Mouse (Mus musculus): Measurements from ENCODE around the gene Pax3. TPM values are rescaled to one million over a fixed set of nuclear protein-coding genes. Genes with fewer than 3 reads are reported as not detected.

Gene Pax3
- polyA plus RNA-seq, 2 experiments = 0.54 to 0.99 TPM

- Histone ChIP-seq H3K9me3 (ENCODE audit: control insufficient read depth, low read length) (no peaks in the 10 kb centered on the region), H3K36me3 (ENCODE audit: control insufficient read depth, insufficient read depth, low read length) (no peaks in the 10 kb centered on the region), H3K4me1 (ENCODE audit: control insufficient read depth, insufficient read depth, low read length) (peaks cover 11% of the 10 kb centered on the region; the same call in 1 of the 2 replicates), H3K27ac (replicated peaks; ENCODE audit: low read depth, low read length) (no peak overlapping the region), H3K4me2 (replicated peaks; ENCODE audit: low read depth, low read length, severe bottlenecking) (peak overlapping the region; percentile 97), H3K4me3 (replicated peaks; ENCODE audit: low read length) (peak overlapping the region; percentile 61), H3K27me3 (ENCODE audit: control insufficient read depth, insufficient read depth, low read length) (peaks cover 72% of the 10 kb centered on the region), H3K9ac (ENCODE audit: low read depth, low read length, severe bottlenecking) (peak overlapping the region; percentile 54)
- ATAC-seq (ENCODE audit: low FRiP score, low read depth) (no peak), DNase-seq (ENCODE audit: low spot score) (no peak)
- TF ChIP-seq POLR2A (IDR thresholded peaks at IDR 0.05; ENCODE audit: borderline replicate concordance, extremely low read depth, insufficient read depth, insufficient read length) = no peak
- 1% methylated on average over 19 of the region's 19 CpGs for whole genome bisulfite sequencing
Observed at GRCm38 (mm10) chr1:78218057-78218780, 21.3 kb upstream of the Pax3 start.

DNA sequence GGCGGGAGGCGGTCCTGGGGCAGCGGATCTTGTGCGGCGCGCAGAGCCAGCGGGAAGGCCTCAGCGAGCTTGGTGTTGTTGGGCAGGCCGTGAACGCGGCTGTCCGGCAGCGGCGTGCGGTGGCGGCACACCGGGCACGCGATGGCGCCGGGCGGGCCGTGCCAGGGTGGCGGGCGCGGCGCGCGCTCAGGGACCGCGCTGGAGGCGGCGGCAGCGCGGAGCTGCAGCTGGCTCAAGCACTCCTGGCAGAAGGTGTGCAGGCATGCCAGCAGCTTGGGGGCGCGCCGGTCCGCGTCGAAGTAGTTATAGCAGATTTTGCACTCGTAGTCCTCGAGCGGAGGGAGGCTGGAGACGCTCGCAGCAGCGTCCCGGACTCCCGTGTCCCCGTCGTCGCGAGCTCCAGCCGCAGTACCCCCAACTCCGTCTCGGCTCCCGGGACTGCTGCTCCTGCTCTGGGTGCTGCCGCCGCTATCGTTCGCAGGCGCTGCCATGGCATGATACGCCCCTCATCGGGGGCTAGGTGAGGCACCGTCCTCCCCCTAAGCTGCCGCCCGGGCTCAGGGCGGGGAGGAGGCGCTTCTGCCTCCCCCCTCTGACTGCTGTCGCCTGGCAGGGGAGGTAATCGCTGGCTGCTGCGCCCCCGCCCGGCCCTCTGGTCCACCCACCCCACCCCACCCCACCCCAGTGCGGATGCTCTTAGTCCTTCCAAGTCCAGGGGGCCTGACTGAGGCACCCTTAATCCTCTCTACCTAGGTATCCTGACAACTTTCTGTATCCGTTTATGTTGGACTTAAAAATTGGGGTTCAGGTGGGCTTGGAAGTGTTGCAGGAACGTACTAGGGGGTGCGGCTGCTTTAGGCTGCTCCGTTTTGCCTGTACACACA is 20.5 kb upstream of the Pax3 start:
- ATAC-seq (ENCODE audit: low FRiP score, low read depth) = peak; percentile 69
- WGBS = under 1% methylated on average over 58 of the region's 79 CpGs
- no peak overlapping the region for H3K27ac ChIP-seq (replicated peaks; ENCODE audit: low read depth, low read length)

GRCm38 (mm10) chr1:78216509-78217141 is 19.7 kb upstream of the Pax3 start:
- Histone ChIP-seq H3K4me3 (replicated peaks; ENCODE audit: low read length) (peak overlapping the region; percentile 61), H3K9ac (ENCODE audit: low read depth, low read length, severe bottlenecking) (peak overlapping the region; percentile 54), H3K27me3 (ENCODE audit: control insufficient read depth, insufficient read depth, low read length) (peaks cover 88% of the 10 kb centered on the region), H3K36me3 (ENCODE audit: control insufficient read depth, insufficient read depth, low read length) (no peaks in the 10 kb centered on the region), H3K4me2 (replicated peaks; ENCODE audit: low read depth, low read length, severe bottlenecking) (peak overlapping the region; percentile 97), H3K4me1 (ENCODE audit: control insufficient read depth, insufficient read depth, low read length) (peaks cover 11% of the 10 kb centered on the region; the same call in 1 of the 2 replicates), H3K27ac (replicated peaks; ENCODE audit: low read depth, low read length) (no peak overlapping the region), H3K9me3 (ENCODE audit: control insufficient read depth, low read length) (no peaks in the 10 kb centered on the region)
- TF ChIP-seq POLR2A (IDR thresholded peaks at IDR 0.05; ENCODE audit: borderline replicate concordance, extremely low read depth, insufficient read depth, insufficient read length) = no peak
- no peak for ATAC-seq (ENCODE audit: low FRiP score, low read depth)
- WGBS = 0% methylated on average over 18 of the region's 79 CpGs
- DNase-seq (ENCODE audit: low spot score) = no peak

More for the DNA sequence above, 20.5 kb upstream of the Pax3 start:
- no peak for DNase-seq (ENCODE audit: low spot score)
- H3K4me3 ChIP-seq (replicated peaks; ENCODE audit: low read length) = peak overlapping the region; percentile 61
- H3K4me2 ChIP-seq (replicated peaks; ENCODE audit: low read depth, low read length, severe bottlenecking) = peak overlapping the region; percentile 97
- H3K36me3 ChIP-seq (ENCODE audit: control insufficient read depth, insufficient read depth, low read length) = no peaks in the 10 kb centered on the region
- no peaks in the 10 kb centered on the region for H3K9me3 ChIP-seq (ENCODE audit: control insufficient read depth, low read length)
- peak overlapping the region; percentile 54 for H3K9ac ChIP-seq (ENCODE audit: low read depth, low read length, severe bottlenecking)
- H3K4me1 ChIP-seq (ENCODE audit: control insufficient read depth, insufficient read depth, low read length) = peaks cover 11% of the 10 kb centered on the region; the same call in 1 of the 2 replicates
- H3K27me3 ChIP-seq (ENCODE audit: control insufficient read depth, insufficient read depth, low read length) = peaks cover 80% of the 10 kb centered on the region
- TF ChIP-seq POLR2A (IDR thresholded peaks at IDR 0.05; ENCODE audit: borderline replicate concordance, extremely low read depth, insufficient read depth, insufficient read length) = no peak

DNA sequence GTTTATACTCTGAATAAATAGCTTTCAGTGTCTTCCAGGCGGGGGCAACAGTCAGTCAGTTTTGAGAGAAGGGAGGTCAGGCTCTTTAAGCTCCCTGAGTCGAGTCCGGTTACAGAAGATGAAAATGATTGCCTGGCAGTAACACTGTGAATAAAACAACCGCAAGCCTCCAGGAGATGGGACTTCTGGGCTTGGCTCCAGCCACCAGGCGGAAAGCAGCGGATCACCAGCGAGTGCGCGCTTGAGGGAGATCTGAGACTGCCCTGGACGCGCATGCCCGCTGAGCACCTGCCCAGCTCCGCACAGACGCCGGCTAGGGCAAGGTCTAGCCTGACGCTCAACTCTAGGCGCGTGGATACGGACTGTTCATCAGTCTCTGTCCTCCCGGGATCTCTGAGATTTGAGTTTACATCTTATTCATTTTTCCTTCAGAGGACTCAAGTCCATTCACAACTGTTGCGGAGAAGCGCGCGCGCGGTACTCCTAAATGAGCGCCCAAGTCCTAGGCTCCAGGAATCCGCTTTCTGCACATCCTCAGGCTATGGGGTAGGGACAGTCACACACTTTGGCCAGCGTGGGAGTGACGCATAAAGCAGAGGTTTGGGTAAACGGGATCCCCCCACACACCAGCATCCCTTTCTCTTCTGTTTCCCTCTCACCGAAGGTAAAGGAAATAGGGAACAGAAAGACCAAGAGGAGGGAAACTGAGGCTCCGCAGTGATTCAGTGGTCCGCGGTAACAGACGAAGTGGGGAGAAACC is 19.0 kb upstream of the Pax3 start:
- Histone ChIP-seq H3K27me3 (ENCODE audit: control insufficient read depth, insufficient read depth, low read length) (peaks cover 95% of the 10 kb centered on the region), H3K9ac (ENCODE audit: low read depth, low read length, severe bottlenecking) (no peak overlapping the region), H3K9me3 (ENCODE audit: control insufficient read depth, low read length) (no peaks in the 10 kb centered on the region), H3K4me1 (ENCODE audit: control insufficient read depth, insufficient read depth, low read length) (peaks cover 11% of the 10 kb centered on the region; the same call in 1 of the 2 replicates), H3K4me3 (replicated peaks; ENCODE audit: low read length) (peak overlapping the region; percentile 61), H3K4me2 (replicated peaks; ENCODE audit: low read depth, low read length, severe bottlenecking) (peak overlapping the region; percentile 97), H3K27ac (replicated peaks; ENCODE audit: low read depth, low read length) (no peak overlapping the region), H3K36me3 (ENCODE audit: control insufficient read depth, insufficient read depth, low read length) (no peaks in the 10 kb centered on the region)
- ATAC-seq (ENCODE audit: low FRiP score, low read depth) (peak; percentile 11; the same call in 1 of the 2 replicates), DNase-seq (ENCODE audit: low spot score) (peak; percentile 63)
- WGBS = under 1% methylated on average over 36 of the region's 36 CpGs
- TF ChIP-seq POLR2A (IDR thresholded peaks at IDR 0.05; ENCODE audit: borderline replicate concordance, extremely low read depth, insufficient read depth, insufficient read length) = no peak

Measured in limb, embryonic 14.5 days (tissue).